Mouse (Mus musculus): ENCODE data around the gene Nxn.

DNA sequence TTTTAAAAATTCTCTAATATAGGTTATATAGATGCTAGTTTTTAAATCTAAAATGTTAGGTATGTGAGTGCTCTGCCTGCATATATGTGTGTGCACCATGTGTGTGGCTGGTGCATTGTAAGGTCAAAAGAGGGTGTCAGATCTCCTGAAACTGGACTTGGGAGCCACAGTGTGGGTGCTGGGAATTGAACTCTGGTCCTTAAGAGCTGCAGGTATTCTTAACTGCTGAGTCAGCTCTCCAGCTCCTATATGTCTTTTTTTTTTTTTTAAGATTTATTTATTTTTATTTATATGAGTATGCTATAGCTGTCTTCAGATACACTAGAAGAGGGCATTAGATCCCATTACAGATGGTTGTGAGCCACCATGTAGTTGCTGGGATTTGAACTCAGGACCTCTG lies 152.5 kb downstream of the Nxn start:
- TF ChIP-seq POLR2A (IDR thresholded peaks at IDR 0.05; ENCODE audit: extremely low read depth, insufficient read depth, low read length), result no peak
- TF ChIP-seq CTCF (IDR thresholded peaks at IDR 0.05; ENCODE audit: extremely low read depth, insufficient read depth, low read length), result no peak

Measured in cortical plate, adult 2 months (tissue).